Mouse (Mus musculus) testis, postnatal 14 days (tissue): ENCODE measurements around the gene Ifitm5.
"Not testable (repeated sequence)": the region's sequence is repeated elsewhere in the genome, so short reads cannot be mapped to it uniquely, and the experiment has no call there.

Source experiments
- DNase-seq: peaks from one replicate; pipeline ENCODE4 v3.0.0; 2021; ENCODE audit warnings: low spot score

Ifitm5 gene

DNA sequence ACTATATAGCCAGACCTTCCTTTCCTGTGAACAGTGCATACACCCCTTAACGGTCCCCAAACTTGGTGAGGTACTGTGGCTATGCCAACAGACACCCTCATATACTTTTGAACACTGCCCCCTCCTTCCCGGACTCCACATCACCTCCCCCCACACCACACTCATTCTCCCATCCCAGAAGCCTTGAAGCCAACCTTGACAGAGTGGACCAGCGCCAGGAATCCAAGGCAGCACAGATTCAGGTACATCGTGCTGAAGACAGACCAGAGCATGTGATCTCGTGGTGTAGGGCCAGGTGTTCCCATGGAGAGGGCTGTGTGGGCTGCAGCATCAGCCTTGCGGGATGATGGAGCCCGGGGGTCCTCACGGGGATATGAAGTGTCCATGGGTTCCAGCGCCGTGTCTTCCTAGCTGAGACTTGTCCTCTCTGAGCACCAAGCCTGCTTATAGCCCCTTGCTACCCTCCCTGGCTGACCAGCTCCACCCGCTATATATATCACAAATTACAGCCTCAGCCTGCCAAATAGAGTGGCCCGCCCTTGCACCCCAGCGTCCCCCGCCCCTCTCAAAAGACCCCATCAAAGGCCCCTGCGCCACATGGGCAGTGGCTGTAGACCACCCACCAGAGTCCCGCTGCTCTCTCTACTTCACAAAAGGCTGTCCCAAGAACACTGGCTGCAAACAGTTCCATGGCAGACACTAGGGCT lies at the start of gene Ifitm5:
Ifitm5 (minus strand) TSS at position 468 of the 707 bp plus-strand sequence.
- DNase-seq: no peak

DNA sequence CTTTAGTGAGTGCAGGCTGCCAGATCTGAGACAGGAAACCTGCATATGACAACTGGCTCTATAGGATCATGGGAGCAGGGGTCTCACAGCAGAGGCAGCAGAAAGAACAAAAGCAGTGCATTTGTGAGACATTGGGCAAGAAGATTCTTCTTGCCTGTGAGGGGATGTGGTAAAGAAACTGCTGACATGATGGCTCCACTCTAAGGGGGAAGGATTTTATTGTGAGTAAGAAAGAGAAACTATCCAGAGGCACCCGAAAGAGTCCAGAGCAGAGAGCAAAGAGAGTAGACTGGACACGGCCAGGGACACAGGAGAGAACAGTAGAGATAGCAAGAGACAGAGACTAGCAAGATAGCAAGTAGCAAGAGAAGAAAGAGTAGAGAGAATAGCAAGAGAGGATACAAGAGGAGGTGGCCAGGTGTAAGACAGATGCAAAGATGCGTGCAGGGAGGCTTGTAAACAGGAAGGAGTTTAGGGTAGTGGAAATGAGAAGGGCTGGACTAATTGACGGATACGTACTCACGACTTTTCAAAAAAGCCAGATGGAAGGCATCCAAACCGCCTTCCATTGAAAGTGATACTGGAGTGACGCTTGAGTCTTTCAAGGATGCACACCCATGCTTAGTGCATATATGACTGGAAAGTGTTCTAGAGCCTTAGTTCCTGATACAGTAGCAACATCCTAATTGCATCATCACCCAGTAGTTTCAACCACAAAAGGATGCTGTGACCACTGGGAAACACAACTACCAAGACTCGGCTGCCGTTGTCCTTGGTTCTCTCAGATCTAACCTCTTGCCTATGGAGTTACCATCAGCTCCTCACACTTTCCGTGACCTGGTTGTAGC lies 49.0 kb upstream of the Ifitm5 start:
- DNase-seq: no peak

DNA sequence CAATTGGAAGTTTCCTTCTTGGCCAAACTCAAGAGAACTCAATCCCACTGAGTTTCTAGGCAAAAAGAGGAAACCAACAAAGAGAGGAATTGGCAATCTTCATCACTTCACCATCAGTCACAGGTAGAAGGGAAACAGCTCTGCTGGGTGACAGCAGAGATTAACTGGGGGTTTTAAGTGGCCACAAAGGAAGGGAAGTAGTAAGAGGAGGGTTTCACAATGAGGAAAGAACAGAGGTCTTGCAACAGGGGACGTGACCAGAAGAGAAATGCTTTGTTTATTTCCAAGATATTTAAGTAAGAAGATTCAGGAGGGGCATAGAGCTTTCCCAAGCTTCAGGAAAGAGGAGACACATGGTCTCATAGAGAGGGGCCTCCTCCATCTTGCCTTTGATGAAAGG lies 47.7 kb upstream of the Ifitm5 start:
- no peak for DNase-seq

DNA sequence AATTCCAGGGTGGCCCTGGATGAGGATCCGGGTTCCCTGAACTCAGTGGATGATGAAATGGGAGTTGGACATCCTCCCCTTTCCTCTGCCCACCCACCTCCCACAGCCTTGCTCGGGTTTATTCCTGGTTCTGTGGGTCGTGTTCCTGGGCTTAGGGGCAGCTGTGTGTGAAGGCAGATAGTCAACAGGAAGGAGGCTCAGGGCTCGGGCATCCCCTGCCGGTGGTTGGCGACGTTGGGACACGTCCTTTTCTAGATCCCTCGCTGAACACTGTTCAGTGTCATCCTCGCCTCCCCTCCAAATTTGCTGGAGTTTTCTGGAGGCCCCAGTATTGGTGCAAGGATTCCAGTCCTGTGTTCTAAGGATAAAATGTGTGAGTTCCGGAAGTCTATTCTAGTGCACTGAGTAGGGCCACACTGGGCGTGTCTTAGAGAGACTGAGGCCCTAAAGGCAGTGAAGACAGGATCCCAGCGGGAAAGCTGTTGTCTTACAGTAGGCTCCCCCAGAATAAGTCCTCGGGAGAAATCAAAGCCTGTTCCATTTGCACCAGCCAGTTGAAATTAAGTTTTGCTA lies 41.1 kb upstream of the Ifitm5 start:
- no peak for DNase-seq

DNA sequence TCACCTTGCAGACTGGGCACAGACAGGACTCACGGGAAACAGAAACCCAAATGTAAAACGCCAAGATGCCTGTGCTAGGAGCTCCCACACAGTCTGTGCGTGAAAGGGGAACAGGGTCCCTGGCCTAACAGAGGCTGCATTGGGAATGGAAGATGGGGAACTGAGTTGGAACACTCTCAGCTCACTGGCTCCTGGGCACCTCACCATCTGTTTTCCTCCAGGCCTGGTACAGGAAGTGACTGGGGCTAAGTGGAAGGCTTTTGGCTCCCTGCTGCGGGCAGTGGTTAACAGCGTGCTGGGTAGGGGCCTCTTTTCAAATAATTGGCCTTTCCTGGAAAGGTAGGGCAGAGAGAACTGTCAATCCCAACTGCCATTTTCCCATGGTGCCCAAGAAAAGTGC lies 40.5 kb upstream of the Ifitm5 start:
- DNase-seq: no peak

DNA sequence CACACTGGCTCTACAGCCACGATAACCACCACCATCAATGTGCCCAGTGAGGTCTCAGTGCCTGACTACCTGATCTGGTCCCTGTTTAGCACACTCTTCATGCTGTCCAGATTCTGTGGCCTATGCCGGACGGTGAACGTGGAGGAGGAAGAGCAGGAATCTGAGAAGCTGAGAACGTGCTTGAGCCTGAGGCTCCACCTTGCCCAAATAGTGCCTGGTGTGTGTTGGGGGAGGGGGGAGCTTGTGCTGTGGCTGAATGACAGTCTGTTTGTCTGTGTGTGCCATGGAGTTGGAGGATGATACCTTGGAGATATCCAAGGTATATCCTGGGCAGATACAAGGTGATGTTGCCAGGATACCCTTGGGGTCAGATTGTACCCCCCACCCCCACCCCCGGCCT lies 40.1 kb upstream of the Ifitm5 start:
- DNase-seq: no peak

DNA sequence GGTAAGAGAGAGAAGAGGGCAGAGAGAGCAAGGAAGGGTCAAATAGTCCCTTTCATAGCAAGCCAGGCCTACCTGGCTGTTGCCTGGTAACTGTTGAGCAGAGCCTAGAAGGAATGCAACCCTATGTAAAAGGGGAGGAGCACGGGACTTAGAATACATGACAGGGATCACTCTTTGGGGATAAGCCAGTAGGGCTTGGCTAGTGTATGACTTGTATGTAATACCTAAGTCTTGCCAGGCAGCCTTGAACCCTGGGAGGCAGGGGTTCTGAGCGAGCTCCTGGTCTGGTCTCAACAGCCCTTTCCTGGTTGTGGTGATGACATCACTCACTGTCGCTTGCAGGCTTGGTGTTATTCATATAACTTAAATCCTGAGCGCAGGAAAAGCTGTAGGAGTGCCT lies 38.9 kb upstream of the Ifitm5 start:
- no peak for DNase-seq

DNA sequence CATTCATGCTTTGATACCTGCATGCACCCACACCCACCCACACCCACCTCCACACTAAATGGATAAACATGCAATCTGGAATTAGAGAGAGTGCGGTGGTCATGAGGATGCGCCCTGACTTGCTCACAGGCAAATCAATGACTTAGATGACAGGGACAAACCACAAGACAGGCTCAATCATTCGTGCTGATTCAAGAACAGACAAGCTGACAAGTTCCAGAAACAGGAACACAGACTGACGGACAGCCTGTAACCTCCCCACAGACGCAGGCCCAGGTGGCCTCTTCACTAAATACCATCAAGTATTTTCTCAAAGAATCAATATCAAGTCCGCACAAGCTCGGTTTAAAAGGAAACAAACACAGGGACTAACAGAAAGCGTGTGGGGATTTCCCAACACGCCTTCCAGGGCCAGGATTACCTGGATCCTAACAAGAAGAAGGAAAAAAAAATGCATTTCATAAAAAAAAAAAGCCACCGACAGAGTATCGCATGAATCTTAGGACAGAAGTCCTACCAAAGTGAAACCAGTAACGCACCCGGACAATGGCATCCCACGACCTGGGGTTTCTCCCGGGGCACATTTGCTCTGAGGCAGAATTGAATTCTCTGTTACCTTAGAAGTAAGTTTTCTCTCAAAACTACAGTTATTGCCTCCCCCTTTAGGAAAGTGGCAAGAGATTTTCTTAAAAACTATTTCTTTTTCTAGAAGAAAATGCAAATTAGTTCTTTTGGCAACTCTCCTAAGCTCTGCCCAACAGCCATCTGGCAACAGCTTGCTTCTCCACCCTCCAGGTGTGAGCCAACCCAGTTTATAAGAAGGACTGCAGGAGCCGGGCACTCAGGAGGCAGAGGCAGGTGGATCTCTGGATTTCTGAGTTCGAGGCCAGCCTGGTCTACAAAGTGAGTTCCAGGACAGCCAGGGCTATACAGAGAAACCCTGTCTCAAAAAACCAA lies 37.4 kb upstream of the Ifitm5 start:
- no peak for DNase-seq

DNA sequence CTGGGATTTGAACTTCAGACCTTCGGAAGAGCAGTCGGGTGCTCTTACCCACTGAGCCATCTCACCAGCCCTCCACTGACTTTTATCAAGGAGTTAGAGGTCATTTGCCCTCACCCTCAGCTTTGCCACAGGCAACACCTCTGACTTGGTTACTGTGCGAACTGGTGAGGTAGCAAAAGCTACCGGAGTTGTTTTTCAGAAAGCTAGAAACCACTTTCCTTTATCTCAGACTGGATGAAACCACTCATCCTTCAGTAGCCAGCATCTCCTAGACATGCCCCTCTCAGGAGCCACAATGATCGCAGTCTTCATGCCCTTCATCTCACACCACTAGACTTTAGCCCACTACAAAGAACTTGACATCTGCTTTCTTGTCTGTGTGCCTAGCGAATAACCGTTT lies 32.9 kb upstream of the Ifitm5 start:
- DNase-seq: no peak

DNA sequence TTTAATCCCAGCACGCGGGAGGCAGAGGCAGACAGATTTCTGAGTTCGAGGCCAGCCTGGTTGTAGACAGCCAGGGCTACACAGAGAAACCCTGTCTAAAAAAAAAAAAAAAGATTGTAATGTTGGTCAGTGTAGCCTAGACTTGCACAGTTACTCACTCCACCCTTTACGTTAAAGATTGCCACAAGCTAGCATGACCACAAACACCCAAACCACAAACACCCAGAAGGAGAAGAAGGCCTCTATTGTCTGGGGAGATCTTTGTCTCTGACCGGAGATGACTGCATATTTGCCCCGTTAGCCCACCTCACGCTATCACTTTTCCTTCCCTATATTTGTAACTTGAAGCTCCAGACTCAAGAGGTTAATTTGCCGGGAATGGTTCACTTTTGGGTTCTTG lies 31.6 kb upstream of the Ifitm5 start:
- no peak for DNase-seq

DNA sequence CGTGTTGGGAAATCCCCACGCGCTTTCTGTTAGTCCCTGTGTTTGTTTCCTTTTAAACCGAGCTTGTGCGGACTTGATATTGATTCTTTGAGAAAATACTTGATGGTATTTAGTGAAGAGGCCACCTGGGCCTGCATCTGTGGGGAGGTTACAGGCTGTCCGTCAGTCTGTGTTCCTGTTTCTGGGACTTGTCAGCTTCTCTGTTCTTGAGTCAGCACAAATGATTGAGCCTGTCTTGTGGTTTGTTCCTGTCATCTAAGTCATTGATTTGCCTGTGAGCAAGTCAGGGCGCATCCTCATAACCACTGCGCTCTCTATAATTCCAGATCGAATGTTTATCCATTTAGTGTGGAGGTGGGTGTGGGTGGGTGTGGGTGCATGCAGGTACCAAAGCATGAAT lies 26.6 kb upstream of the Ifitm5 start:
- DNase-seq: not testable (repeated sequence)

DNA sequence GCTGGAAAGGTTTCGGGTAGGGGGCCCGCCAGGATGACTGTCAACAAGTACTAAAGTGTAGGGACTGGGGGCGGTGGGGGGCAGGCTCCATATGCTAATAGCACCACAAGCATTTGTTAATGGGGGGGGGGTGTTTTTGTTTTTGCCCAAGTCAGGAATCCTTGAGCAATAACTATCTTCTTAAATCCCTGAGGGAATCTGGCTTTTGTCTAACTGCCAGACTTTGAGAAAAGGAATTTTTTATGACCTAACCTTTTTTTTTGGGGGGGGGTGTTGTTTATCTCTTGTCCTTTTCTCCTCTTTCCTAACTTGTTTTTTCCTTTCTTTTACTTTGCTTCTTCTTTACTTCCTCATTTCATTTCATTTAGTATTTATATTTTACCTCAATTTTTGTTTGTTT lies 25.4 kb upstream of the Ifitm5 start:
- DNase-seq: no peak

DNA sequence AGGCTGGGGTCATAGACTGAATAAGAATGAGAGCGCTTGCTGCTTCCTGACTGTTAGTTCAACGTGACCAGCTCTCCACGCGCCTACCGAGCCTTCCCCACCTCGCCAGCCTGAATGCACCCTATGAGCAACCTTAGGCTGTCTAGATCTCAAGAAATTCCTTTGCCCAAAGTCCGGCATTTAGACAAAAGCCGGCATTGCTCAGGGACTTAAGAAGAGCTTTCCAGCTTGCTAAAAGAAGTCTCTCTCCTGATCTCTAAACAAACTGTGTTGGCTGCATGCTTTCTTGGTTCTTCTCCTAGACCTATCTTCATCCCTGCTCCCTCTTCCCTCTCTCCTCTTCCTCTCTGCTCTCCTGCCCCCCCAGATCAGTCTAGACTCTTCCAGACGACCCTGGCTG lies 24.8 kb upstream of the Ifitm5 start:
- DNase-seq: no peak

DNA sequence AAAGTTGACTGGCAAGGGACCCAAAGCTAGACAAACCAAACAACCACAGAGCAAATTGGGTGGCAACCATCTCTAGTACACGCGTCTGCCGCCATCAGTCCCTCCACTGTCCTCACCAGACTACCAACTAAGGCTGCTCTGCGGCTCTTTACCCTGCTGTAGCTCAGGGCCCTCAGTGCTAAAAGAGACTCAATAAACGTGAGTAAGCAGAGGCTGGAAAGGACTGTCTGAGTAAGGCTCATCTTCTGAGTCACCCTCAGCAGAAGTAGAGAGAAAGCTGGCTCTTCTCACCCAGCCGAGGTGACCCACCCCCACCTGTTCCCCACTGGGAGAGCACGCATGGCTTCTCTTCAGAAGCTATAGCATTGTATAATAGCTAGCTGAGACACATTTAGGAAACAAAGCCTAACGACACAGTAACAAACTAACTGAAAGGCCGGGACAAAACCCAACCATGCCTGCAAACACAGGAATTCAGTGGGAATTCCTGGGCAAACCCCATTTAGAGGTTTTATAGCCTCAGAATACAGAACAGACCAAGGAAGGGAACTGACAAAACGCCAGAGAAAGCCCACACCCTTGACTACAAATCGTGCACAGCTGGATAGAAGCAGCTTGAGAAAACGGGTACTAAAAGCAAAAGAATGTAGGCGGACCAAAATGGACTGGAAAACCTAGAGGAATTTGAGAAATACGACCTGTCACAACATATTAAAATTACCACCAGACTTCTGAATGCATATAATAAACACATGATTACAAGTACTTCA lies 23.5 kb upstream of the Ifitm5 start:
- DNase-seq: no peak

DNA sequence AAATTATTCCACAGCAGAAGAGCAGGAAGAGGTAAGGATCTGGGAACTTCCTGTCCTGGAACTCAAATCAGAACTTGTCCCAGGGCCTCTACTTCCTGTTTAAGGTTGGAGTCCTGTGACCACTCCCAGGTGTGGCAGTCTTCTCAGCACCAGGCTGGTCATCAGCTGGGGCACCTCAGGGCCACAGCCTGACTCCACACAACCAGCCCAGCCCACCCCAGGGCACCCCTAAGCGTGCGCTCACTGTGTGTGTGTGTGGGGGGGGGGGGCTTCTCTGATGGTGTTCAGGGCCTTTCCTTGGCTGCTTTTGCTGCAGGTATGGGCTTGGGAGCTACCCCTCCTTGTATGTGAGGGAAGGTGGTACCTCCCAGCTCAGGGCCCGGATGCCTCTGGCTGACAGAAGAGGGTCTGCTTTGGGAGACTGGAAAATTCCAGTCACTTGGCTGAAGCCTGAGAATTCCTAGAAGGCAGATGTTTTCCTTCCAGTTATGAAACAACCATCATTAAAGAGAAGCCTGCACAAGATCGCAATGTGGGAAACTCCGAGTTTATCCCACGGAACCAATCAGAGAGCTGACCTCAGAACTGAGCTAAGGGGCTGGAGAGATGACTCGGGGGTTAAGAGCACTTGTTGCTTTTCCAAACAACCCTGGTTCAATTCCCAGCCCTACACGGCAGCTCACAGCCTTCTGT lies 21.5 kb upstream of the Ifitm5 start:
- no peak for DNase-seq

DNA sequence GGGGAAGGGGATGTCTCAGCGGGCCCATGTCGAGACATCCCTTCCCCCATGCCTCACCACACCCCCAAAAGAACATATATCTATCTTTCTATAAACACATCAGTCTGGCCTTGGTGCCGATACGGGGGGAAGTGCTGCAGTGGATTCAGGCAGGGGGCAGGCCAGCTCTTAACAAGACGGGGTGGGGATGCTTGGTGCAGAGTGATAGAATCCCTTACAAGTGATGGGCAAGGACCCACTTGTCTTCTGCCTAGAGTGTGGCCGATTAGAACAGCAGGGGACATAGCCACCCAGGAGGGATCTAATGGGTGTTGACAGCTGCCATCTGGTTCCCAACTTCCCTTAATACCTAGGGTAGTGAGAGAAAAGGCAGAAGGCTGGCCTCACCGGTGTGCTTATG lies 20.8 kb upstream of the Ifitm5 start:
- DNase-seq: no peak

DNA sequence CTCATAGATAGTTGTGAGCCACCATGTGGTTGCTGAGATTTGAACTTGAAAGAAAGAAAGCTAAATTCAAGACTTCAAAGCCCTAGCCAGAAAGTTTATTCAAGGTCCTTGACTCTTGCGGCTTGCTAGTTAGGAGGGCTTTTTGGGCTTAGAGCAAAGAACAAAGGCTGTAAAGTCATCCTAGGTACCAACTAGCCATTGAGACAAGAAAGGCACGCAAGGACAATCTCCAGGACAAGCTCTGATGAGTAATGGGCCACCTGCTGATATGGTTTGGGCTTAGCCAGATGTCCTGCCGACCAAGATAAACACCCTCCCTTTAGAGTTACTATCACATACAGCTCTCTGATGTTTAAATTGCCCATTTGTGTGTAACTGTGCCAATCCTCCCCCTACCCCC lies 18.6 kb upstream of the Ifitm5 start:
- not testable (repeated sequence) for DNase-seq

DNA sequence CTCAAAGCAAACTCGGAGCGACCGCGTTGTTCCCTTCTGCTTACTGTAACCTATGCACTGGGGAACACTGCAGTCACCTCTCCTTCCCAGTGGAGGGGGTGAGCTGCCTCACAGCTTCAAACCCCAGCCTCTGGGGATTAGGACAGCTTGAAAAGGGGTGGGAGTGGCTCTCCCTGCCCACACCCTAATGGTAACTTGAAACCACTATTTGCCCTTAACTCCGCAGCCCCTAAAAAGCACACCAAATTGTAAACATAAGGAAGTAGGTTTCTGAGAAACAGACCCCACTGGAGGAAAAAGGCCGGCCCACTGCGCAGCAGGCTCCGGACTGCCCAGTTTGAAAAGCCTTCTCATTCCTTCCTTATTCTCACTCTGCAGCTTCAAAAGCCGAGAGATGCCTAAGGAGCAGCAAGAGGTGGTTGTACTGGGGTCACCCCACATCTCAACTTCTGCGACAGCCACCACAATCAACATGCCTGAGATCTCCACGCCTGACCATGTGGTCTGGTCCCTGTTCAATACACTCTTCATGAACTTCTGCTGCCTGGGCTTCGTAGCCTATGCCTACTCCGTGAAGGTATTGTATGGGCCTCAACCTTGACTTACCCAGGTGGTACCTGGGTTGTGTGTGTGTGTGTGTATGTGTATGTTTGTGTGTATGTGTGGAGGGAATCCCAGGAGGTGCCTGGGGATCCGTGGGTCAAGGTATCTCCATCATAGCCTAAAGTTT lies 17.9 kb upstream of the Ifitm5 start:
- no peak for DNase-seq

DNA sequence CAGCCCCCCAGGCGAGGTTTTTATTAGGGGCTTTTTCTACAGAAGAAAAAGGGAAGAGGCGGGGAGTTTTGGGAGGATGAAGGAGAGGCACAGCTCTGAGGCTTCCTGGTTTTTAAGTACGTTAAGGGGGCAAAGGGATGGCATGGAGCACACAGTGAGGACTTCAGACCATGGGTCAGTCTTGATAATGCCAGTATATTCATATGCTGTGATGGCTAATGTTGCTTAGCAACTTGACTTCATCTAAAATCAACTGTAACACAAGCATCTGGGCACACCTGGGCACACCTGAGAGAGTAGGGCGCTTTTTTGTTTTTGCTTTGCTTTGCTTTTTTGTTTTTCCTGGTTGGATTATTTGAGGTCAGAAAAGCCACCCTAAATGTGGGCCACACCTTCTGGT lies 16.8 kb upstream of the Ifitm5 start, which contains the start of gene Ifitm1:
Ifitm1 (plus strand) TSS at position 301 of the 400 bp plus-strand sequence.
- DNase-seq: no peak

DNA sequence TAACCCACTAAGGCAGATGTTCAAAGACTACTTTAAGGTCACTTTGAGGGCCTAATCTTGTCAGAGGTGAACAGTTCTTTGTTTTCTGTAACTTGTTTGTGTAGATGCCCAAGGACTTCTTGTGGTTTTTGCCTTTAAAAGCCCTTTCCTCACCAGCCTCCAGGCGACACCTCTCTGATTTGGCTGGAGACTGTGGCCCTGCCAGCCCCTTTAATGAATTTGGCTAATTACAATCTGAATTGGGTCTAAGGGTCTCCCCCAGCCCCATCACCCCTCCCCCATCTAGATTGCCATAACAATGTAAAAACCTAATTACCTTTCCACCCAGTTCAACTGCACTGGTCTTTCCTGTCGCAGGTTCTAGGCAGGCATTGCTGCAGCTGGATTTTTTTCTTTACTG lies 12.6 kb upstream of the Ifitm5 start:
- DNase-seq: no peak
